Mouse (Mus musculus): ENCODE data around the gene Slc44a2.

Gene Slc44a2

DNA sequence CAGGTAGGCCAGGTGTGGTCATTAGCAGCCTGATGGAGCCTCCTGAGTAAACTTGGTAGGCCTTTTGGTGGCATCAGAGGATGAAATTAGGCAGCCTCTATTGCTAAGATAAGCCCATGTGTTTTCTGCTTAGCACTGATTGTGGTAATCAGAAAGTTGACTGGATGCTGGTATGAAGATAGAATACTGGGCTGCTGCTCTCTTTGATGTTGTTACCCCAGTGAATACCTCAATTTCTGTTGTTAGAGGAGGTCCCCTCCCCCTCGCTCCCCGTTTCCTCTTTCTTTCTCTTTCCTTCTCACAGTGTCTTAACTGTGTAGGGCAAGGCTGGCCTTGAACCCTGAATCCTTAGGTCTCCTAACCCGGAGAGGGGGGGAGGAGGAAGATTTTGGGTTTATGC is 58.7 kb downstream of the Slc44a2 start:
- DNase-seq (ENCODE audit: low spot score): no peak

DNA sequence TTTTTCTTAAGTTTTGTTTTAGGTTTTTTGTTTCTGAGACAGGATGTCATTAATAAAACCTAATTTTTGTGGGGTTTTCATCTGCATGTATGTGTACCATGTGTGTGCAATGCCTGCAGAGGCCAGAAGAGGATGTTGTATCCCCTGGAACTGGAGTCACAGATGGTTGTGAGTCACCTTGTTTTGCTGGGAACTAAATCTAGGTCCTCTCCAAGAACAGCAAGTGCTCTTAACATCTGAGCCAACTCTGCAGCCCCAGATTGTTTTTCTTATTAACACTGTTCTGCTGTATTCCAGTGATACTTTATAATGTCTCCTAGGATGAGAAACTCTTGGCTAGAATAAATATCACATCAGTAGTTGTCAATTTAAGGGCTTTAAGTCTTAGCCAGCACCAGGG is 60.4 kb downstream of the Slc44a2 start:
- no peak for DNase-seq (ENCODE audit: low spot score)

DNA sequence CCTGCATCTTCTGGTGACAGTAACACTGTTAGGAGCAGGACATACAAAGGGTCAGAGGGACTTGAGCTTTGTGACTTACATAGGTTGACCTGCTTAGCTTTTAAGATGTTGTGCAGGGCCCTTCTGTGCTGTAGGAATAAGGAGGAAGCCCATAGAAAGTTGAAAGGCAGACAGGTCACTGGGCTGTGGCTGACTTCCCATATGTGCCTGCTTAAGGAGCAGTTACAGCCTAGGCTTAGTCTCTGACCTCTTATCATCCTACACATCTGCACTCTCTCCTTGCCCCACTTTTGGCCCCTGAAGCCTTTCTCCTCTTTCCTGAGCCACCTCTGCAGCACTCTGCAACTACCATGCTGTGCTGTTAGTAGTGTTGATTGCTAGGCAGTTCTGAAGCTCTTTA is 63.5 kb downstream of the Slc44a2 start:
- DNase-seq (ENCODE audit: low spot score): no peak

DNA sequence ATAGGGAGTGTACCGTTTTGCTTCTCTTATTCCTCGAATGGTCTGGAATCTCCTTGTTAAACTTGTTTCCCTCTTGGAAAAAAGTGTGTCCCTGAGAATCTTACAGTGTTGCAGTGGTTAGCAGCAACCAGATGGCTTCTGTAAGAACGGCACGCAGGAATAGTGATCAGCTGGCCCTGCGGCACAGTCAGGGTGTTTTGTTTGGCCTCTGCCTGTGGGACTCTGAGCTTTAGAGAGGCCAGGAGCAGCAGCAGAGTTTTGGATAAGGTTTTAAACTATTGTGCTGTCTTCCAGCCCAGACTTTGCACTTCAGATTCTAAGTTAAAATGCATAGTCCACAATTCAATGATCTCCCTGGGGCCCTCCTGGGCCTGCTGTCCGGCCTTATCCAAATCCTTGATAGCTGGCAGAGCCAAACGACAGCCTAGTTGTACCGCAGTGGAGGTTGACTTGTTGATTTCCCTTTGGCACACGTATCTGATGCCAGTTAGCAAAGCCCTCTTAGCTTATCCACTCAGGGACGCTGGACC is 72.2 kb downstream of the Slc44a2 start:
- no peak for DNase-seq (ENCODE audit: low spot score)

DNA sequence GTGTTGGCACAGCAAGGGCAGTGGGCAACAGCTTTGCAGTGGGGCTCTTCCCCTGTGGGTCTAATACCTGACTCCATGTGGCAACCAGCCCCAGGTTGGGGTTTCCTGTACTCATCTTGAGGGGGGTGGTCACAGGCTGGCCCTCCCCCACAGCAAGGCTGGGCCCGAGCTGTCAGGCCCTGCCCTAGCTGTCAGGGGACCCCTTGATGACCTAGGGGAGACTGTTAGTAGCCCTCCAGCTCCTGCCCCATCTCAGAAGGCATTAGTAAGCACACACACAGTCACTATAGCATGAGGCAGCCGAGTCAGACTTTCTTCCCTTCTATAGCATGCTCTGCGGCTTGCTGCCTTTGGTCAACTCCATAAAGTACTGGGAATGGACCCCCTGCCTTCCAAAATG is 75.2 kb downstream of the Slc44a2 start:
- no peak for DNase-seq (ENCODE audit: low spot score)

DNA sequence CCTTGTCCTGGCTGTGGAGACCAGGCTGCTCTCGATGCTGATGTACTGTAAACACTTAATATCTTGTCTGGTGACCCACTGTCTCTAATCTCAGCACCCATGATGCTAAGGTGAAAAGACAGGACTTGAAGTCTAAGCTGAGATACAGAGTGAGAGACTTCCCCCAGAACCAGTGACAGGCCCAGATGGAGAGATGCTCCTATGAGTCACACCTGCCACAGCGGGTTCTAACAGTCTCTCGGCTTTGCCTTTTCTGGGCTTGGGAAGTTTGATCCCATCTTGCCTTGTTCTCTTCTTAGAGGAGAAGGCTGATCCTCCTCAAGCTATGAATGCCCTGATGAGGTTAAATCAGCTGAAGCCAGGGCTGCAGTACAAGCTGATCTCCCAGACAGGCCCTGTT is 76.7 kb downstream of the Slc44a2 start:
- DNase-seq (ENCODE audit: low spot score): no peak

DNA sequence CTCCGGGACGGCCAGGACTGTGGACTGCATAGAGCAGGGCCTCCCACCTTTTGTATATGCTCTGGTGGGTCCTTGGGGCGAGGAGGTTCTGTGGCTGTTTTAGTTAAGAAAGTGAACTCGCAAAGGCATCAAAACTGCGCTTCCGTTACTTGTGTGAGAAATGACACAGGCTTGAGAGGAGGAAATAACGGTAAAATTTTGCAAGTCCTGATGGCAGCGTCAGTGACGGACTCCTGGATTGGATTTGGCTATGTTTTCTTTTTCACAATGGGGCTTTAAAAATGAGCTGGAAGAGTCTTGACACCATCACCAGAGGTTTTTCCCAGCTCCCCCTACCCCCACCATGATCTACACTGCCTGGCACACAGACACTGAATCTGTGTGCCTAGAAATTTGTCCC is 80.5 kb downstream of the Slc44a2 start:
- DNase-seq (ENCODE audit: low spot score): no peak

DNA sequence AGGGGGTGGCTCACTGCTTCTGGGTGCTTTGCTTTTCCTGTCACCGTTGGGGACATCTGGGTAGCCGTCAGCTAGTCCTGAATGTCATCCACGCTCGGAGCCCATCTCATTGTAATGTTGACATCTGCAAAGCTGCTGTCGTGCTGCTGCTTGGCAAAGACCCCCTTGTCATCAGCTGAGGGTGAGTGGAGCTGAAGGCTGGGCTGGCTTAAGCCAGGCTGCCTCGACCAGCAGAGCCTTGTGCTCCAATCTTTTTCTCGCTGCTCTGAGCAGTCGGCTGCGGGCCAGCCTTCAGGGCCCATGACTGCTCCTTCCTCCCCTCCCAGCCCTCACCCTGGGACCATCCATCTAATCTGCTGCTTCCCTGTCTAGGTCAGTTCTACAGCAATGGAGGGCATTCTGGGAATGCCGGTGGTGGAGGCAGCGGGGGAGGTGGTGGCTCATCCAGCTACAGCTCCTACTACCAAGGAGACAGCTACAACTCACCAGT is 82.3 kb downstream of the Slc44a2 start:
- DNase-seq (ENCODE audit: low spot score): no peak

DNA sequence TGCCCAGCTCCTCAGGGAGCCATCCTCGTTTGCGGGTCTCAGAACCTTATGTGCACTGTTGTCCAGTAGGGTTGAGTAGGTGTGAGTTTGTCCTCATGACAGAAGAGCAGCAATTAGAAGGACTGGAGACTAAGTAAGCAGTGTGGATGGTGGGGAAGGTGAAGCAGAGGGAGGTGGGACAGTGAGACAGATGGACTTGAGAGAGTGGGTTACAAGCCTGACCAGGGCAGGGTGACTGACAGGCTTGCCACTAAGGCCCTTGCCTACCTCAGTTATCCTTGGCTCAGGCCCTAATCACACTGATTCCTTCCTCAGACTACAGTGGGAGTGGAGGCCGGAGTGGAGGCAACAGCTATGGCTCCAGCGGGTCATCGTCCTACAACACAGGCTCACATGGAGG is 83.2 kb downstream of the Slc44a2 start:
- no peak for DNase-seq (ENCODE audit: low spot score)

Data from left cerebral cortex, adult 11 months (tissue).